Mouse (Mus musculus): ENCODE measurements around the gene Tspan10. TPM values are rescaled to one million over a fixed set of nuclear protein-coding genes. Genes with fewer than 3 reads are reported as not detected.

The Tspan10 gene
- polyA plus RNA-seq, 1 experiment, result 0.32 TPM

DNA sequence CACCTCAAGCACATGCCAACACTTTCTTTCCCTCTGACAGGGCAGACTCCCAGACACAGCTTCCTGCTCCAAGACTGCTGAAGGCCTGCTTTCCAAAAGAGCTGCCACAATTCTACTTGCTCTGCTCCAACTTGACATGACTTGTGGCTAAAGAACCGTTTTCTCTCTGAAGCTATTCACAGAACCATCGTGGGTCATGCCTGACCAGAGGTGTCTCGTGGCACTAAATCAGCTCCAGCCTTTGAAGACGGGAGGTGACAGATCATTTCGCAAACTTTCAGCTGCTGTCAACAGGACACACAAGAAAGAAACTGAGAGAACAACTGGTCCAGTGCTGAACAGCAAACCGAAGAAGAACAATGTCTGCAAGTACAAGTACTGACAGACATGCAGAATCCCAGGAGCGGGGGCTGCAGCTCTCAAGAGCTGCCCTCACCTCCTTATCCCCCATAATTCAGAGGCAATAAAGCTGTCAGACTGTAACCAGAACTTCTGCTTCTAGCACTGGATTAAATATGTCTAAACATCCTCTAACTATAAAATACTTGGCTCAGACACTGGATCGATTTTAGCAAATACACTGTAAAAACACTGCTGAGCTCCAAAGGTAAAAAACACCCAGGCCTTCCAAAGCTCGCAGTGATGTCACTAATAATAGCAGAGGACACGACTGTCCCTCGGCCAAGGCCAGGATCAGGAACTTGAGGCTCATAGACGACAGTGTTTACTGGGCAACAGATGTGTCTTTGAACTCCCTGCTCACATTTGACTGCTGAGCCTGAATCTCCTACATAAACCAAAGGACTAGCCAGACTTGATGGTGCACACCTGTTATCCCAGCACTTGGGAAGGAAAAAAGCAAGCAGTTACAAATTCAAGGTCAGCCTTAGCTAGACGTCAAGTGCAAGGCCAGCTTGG is 19.5 kb upstream of the Tspan10 start:
- Histone ChIP-seq H3K4me1 (ENCODE audit: control insufficient read depth, insufficient read depth, low read length) (peaks cover 5% of the 10 kb centered on the region), H3K4me3 (ENCODE audit: insufficient read depth, low read length) (no peak overlapping the region), H3K27ac (ENCODE audit: insufficient read depth, low read depth, low read length) (no peak overlapping the region)
- TF ChIP-seq CTCF (IDR thresholded peaks at IDR 0.05; ENCODE audit: low read depth, low read length) (no peak), POLR2A (IDR thresholded peaks at IDR 0.05; ENCODE audit: borderline replicate concordance, low read depth, low read length) (no peak)

DNA sequence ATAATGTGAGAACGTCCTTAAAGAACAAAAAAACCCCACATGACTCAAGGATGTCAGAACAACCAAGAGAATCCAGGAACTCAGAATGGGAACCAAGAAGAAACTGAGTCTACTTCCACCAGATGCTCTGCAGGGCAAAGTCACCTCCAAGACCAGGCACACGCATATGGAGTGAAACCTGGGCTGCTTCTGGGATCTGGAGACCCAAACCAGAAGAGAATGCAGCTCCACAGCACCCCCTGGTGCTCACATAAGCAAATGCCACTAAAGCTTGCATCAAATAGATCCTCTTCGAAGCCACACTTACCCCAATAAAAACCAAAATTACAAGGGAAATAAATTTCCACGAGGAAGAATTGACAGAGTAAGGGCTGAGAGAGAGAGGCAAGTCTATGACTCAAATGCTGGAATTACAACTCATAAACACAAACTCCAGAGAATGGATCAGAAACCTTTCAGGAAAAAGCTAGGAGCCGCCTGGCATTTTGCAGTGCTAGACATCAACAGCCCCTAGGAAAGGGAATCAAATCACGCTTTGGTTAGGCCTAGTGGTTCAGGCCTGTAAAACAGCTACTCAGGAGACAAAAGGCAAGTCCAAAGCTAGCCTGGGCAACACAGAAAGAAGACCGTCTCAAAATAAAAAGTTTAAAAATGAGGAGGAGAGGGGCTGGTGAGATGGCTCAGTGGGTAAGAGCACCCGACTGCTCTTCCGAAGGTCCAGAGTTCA is 18.7 kb upstream of the Tspan10 start:
- Histone ChIP-seq H3K4me1 (ENCODE audit: control insufficient read depth, insufficient read depth, low read length) (peaks cover 5% of the 10 kb centered on the region), H3K4me3 (ENCODE audit: insufficient read depth, low read length) (no peak overlapping the region), H3K27ac (ENCODE audit: insufficient read depth, low read depth, low read length) (no peak overlapping the region)
- TF ChIP-seq CTCF (IDR thresholded peaks at IDR 0.05; ENCODE audit: low read depth, low read length) (peak; percentile 77), POLR2A (IDR thresholded peaks at IDR 0.05; ENCODE audit: borderline replicate concordance, low read depth, low read length) (no peak)

DNA sequence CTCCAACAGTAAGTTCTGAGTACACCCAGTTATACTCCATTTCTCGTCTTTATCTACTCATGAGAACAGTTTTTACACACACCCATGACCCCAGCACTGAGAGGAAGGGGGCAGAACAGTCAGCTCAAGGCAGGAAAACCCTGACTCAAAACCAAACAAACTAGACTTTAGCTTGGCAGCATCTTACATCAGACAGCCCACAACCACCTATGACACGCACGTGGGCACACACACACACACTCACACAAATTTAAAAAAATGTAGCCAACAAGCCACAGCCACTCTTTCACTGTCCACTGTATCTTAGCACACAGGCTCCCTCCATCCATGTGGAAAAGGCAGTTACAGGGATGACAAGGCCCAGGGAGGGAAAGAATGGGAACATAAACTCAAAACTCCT is 15.7 kb upstream of the Tspan10 start:
- TF ChIP-seq CTCF (IDR thresholded peaks at IDR 0.05; ENCODE audit: low read depth, low read length) (no peak), POLR2A (IDR thresholded peaks at IDR 0.05; ENCODE audit: borderline replicate concordance, low read depth, low read length) (no peak)
- no peak overlapping the region for H3K27ac ChIP-seq (ENCODE audit: insufficient read depth, low read depth, low read length)

DNA sequence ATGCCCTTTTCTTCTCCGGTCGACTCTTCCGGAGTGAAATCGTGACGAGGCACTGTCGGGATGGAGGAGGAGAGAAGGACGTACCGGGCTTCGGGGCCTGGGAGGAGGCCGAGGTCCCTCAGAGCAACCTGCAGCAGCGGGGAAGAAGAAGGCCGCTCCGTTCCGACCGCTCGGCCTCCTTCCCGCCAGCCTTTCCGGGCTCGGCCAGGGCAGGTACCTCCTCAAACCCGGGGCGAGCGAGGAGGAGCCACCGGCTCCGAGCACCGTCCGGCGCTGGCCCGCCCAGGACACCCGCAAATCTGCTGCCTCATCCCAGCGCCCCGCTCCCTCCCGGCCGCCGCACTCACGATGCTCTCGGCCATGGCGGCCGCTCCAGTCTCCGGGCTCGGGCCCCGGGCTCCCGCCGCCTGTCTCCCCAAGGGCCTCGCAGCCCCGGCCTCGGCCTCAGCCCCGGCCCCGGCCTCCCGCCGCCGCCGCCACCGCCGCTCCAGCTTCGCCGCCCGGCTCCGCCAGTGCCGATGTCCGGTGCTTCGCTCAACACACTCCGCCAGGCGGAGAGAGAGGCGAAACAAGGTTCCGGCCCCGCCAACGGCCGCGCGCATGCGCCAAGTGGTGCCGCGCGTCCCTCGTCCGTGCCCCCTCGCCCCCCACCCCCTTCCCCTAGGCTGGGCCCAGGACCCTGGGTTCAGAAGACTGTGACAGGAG is 5.1 kb upstream of the Tspan10 start, which contains the start of gene Nploc4:
Gene Nploc4 (minus strand): TSS at position 557 of the 705 bp plus-strand sequence.
- TF ChIP-seq POLR2A (IDR thresholded peaks at IDR 0.05; ENCODE audit: borderline replicate concordance, low read depth, low read length), result no peak
- no peak for TF ChIP-seq CTCF (IDR thresholded peaks at IDR 0.05; ENCODE audit: low read depth, low read length)
- H3K27ac ChIP-seq (ENCODE audit: insufficient read depth, low read depth, low read length), result peak within 1 kb of the TSS; percentile 62
- peak within 1 kb of the TSS; percentile 79 for H3K4me3 ChIP-seq (ENCODE audit: insufficient read depth, low read length)
- peaks cover 9% of the 10 kb centered on the region for H3K4me1 ChIP-seq (ENCODE audit: control insufficient read depth, insufficient read depth, low read length)

More for the DNA sequence above, 15.7 kb upstream of the Tspan10 start:
- no peak overlapping the region for H3K4me3 ChIP-seq (ENCODE audit: insufficient read depth, low read length)
- no peaks in the 10 kb centered on the region; the same call in 1 of the 2 replicates for H3K4me1 ChIP-seq (ENCODE audit: control insufficient read depth, insufficient read depth, low read length)

DNA sequence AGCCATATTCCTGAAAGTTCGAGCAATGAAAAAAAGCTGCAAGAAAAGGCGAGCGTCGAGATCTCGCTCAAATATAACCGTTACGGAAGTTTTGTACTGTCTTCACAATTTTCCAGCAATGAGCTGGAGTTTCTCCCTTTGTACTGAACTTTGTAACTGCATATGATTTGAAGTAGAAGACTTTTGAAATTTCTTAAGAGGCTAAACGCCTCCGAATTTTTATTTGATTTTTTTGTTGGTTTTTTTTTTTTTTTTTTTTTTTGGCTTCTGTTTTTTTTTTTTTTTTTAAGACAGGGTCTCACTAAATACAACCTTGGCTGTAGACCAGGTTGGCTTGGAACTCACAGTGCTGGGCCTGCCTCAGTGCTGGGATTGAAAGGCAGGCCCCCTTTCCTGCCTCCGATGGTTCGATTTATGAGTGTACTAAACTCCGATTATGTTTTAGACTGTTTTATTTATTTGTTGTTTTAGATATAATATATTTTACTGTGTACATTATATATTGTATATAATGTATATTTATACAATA is 4.5 kb upstream of the Tspan10 start:
- peaks cover 9% of the 10 kb centered on the region for H3K4me1 ChIP-seq (ENCODE audit: control insufficient read depth, insufficient read depth, low read length)
- H3K27ac ChIP-seq (ENCODE audit: insufficient read depth, low read depth, low read length), result peak overlapping the region; percentile 37; the same call in 1 of the 2 replicates
- peak overlapping the region; percentile 79 for H3K4me3 ChIP-seq (ENCODE audit: insufficient read depth, low read length)
- TF ChIP-seq POLR2A (IDR thresholded peaks at IDR 0.05; ENCODE audit: borderline replicate concordance, low read depth, low read length) (no peak), CTCF (IDR thresholded peaks at IDR 0.05; ENCODE audit: low read depth, low read length) (no peak)

DNA sequence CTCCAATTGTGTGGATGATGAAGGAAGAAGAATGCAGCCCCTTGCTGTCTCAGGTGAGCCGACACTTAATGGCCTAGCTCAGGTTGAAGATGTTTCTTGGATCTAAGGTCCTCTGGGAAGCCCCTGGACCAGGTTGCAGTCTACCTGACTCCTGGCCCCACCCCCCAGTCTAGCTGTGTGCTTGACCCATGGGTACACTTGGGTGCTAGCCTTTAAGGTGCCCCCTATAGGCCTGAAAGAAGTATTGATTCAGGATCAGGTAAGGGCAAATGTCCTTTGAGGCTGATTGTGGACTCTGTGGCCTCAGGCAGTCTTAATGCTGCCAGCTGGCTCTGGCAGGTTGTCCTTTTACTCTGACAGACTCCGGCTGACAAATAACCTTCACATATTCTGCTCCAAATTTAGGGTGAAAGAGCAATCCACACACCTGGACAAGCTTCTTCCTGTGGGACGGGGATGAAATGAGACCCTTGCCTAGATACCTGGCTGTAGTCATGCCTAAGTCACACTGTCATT is 379 bp downstream of the Tspan10 start:
- Histone ChIP-seq H3K4me1 (ENCODE audit: control insufficient read depth, insufficient read depth, low read length) (peaks cover 27% of the 10 kb centered on the region), H3K4me3 (ENCODE audit: insufficient read depth, low read length) (no peak overlapping the region), H3K27ac (ENCODE audit: insufficient read depth, low read depth, low read length) (no peak overlapping the region)
- TF ChIP-seq CTCF (IDR thresholded peaks at IDR 0.05; ENCODE audit: low read depth, low read length) (no peak), POLR2A (IDR thresholded peaks at IDR 0.05; ENCODE audit: borderline replicate concordance, low read depth, low read length) (no peak)

DNA sequence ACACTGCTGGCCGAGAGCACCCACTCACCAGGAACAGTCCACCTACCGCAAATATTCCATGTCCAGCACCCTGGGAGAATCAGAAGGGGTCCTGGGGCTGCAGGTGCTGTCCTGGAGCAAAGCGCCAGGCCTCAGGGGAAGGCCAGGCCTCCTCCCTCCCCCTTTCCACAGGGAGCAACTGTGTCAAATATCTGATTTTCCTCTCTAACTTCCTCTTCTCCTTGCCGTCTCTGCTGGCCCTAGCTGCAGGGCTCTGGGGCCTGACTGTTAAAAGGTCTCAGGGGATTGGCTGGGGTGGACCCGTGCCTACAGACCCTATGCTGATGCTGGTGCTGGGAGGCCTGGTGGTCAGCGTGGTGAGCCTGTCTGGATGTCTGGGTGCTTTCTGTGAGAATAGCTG is 1.7 kb downstream of the Tspan10 start:
- TF ChIP-seq POLR2A (IDR thresholded peaks at IDR 0.05; ENCODE audit: borderline replicate concordance, low read depth, low read length) (no peak), CTCF (IDR thresholded peaks at IDR 0.05; ENCODE audit: low read depth, low read length) (no peak)
- no peak overlapping the region for H3K4me3 ChIP-seq (ENCODE audit: insufficient read depth, low read length)
- H3K4me1 ChIP-seq (ENCODE audit: control insufficient read depth, insufficient read depth, low read length), result peaks cover 26% of the 10 kb centered on the region
- peak overlapping the region; percentile 5; the same call in 1 of the 2 replicates for H3K27ac ChIP-seq (ENCODE audit: insufficient read depth, low read depth, low read length)

DNA sequence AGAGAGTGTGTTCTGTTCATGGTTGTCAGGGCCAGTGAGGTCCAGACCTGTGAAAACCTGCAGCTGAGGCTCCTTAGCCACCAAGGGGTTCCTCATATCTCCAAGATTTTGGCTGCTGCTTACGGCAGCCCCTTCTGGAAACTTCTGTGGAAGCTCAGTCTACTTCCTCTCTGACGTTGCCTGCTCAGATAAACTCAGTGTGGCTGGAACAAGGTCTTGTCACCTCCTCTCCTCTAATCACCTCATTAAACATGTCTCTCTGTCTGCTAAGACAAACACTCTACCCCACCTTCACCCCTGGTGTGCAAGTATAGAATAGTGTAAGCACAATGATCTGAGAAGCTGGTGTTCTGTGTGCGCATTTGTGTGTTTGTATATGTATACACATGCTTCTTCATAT is 3.0 kb downstream of the Tspan10 start:
- H3K4me3 ChIP-seq (ENCODE audit: insufficient read depth, low read length), result no peak overlapping the region
- TF ChIP-seq CTCF (IDR thresholded peaks at IDR 0.05; ENCODE audit: low read depth, low read length) (no peak), POLR2A (IDR thresholded peaks at IDR 0.05; ENCODE audit: borderline replicate concordance, low read depth, low read length) (no peak)
- no peak overlapping the region for H3K27ac ChIP-seq (ENCODE audit: insufficient read depth, low read depth, low read length)
- H3K4me1 ChIP-seq (ENCODE audit: control insufficient read depth, insufficient read depth, low read length), result peaks cover 26% of the 10 kb centered on the region

DNA sequence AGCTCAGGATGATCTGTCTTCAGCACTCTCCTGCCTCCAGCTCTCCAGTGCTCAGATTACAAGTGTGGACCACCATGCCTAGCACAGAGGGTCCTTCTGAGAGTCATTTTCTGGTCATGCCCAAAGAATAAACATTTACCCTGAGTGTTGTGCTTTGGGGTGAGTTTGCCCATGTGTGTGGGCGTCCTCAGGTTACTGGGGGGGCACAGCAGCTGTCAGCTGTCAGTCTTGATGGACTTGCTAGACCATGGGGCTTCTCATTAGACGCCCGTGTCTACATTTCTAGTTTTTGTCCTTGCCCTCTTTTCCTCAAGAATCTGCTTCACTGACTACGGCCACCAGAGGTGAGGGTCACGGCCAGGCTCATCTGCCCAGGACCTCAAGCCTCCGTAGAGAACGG is 4.7 kb downstream of the Tspan10 start:
- H3K4me1 ChIP-seq (ENCODE audit: control insufficient read depth, insufficient read depth, low read length), result peaks cover 30% of the 10 kb centered on the region
- H3K4me3 ChIP-seq (ENCODE audit: insufficient read depth, low read length), result no peak overlapping the region
- no peak for TF ChIP-seq CTCF (IDR thresholded peaks at IDR 0.05; ENCODE audit: low read depth, low read length)
- no peak for TF ChIP-seq POLR2A (IDR thresholded peaks at IDR 0.05; ENCODE audit: borderline replicate concordance, low read depth, low read length)
- no peak overlapping the region for H3K27ac ChIP-seq (ENCODE audit: insufficient read depth, low read depth, low read length)
